8 mouse cellular contexts compared by ENCODE assay signal in the genomic region with DNA sequence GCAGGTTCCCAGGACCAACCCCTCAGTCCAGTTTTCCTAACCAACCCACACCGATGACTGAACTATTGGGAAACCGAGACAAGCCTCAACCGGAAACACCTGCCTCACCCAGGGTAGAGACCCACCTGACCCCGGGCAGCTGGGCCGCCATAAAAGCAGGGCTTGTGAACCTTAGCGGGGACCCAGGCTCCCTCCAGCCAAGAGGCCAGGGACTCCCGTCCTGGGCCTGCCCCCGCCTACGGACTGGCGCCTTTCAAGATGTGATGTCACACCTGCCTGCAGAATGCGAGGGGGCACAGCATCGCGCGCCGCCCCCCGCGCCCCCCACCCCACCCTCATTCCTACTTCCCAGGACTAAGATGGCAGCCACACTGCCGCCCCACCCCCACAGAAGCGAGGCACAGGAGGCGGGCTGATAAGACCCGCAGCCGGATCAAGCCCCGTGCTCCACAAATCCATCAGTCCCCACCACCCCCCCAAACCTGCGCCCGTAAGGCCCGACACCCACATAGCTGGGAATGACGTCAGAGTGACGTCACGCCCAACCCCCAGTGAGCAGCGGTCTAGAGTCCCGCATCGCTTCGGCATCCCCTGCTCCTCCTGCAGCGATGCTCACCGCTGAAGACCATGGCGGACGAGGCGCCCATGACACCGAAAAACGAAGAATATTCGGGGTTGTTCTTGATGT. TPM values are rescaled to one million over a fixed set of nuclear protein-coding genes. Genes with fewer than 3 reads are reported as not detected.
A peak's percentile ranks its signal among the peaks of the same experiment; 100 is the strongest.
DNase-seq lines count a peak whose midpoint lies in the region; ATAC-seq and TF ChIP-seq lines count a peak whose summit lies in the region.

No protein-coding gene starts in this region.

- peak overlapping the region; percentile 96 for H3K4me3 ChIP-seq in heart, embryonic 11.5 days (ENCODE audit: low read depth, low read length)
- H3K4me3 ChIP-seq in kidney, embryonic 16.5 days (ENCODE audit: low read length): peak overlapping the region; percentile 83
- peak overlapping the region; percentile 93 for H3K4me3 ChIP-seq in liver, embryonic 15.5 days (replicated peaks)
- H3K4me3 ChIP-seq in neural tube, embryonic 11.5 days (ENCODE audit: low read depth, low read length): peak overlapping the region; percentile 94
- H3K4me3 ChIP-seq in testis, adult 2 months (ENCODE audit: control insufficient read depth, low read depth, low read length): peak overlapping the region; percentile 95

- no peaks in the 10 kb centered on the region for H3K27me3 ChIP-seq in heart, embryonic 11.5 days (ENCODE audit: control insufficient read depth, insufficient read depth, low read length)
- no peaks in the 10 kb centered on the region for H3K27me3 ChIP-seq in kidney, embryonic 16.5 days (ENCODE audit: insufficient read depth, low read length)
- H3K27me3 ChIP-seq in liver, embryonic 15.5 days: no peaks in the 10 kb centered on the region
- no peaks in the 10 kb centered on the region for H3K27me3 ChIP-seq in neural tube, embryonic 11.5 days (ENCODE audit: control insufficient read depth, insufficient read depth, low read length)
- H3K27me3 ChIP-seq in testis, adult 2 months (ENCODE audit: control insufficient read depth, insufficient read depth, low read length): no peaks in the 10 kb centered on the region

- no peaks in the 10 kb centered on the region for H3K9me3 ChIP-seq in heart, embryonic 11.5 days (replicated peaks; ENCODE audit: control insufficient read depth, low read length)
- no peaks in the 10 kb centered on the region for H3K9me3 ChIP-seq in kidney, embryonic 16.5 days (ENCODE audit: low read length)
- H3K9me3 ChIP-seq in liver, embryonic 15.5 days (replicated peaks): no peaks in the 10 kb centered on the region
- no peaks in the 10 kb centered on the region for H3K9me3 ChIP-seq in neural tube, embryonic 11.5 days (ENCODE audit: control insufficient read depth, low read length)

- peak; percentile 75 to 80 for DNase-seq in CD8-positive naive resting alpha-beta T cell, adult 2 months (ENCODE audit: low read depth in 2 of 2, low spot score in 2 of 2)
- peak; percentile 85 for DNase-seq in brain, adult 2 months (ENCODE audit: low read depth, low spot score)
- peak; percentile 76 for DNase-seq in neural tube, embryonic 11.5 days (ENCODE audit: low spot score)

- H3K4me1 ChIP-seq in heart, embryonic 11.5 days (ENCODE audit: control insufficient read depth, insufficient read depth, low read length): peaks cover 16% of the 10 kb centered on the region
- H3K4me1 ChIP-seq in kidney, embryonic 16.5 days (ENCODE audit: insufficient read depth, low read length): peaks cover 22% of the 10 kb centered on the region
- peaks cover 65% of the 10 kb centered on the region for H3K4me1 ChIP-seq in liver, embryonic 15.5 days (replicated peaks)
- peaks cover 8% of the 10 kb centered on the region for H3K4me1 ChIP-seq in neural tube, embryonic 11.5 days (ENCODE audit: control insufficient read depth, insufficient read depth, low read length)
- peaks cover 21% of the 10 kb centered on the region for H3K4me1 ChIP-seq in testis, adult 2 months (ENCODE audit: control insufficient read depth, insufficient read depth, low read length)

- H3K27ac ChIP-seq in heart, embryonic 11.5 days (ENCODE audit: low read depth, low read length): peak overlapping the region; percentile 97
- peak overlapping the region; percentile 97 for H3K27ac ChIP-seq in kidney, embryonic 16.5 days (ENCODE audit: low read length)
- H3K27ac ChIP-seq in liver, embryonic 15.5 days (replicated peaks): peak overlapping the region; percentile 98
- peak overlapping the region; percentile 92 for H3K27ac ChIP-seq in neural tube, embryonic 11.5 days (ENCODE audit: low read depth, low read length)
- H3K27ac ChIP-seq in testis, adult 2 months (ENCODE audit: control insufficient read depth, insufficient read depth, low read depth, low read length): peak overlapping the region; percentile 99

- H3K36me3 ChIP-seq in heart, embryonic 11.5 days (ENCODE audit: control insufficient read depth, insufficient read depth, low read length): peaks cover 8% of the 10 kb centered on the region
- peaks cover 3% of the 10 kb centered on the region; the same call in 1 of the 2 replicates for H3K36me3 ChIP-seq in kidney, embryonic 16.5 days (ENCODE audit: insufficient read depth, low read length)
- H3K36me3 ChIP-seq in liver, embryonic 15.5 days (replicated peaks): peaks cover 32% of the 10 kb centered on the region
- H3K36me3 ChIP-seq in neural tube, embryonic 11.5 days (ENCODE audit: control insufficient read depth, insufficient read depth, low read length): no peaks in the 10 kb centered on the region; the same call in none of the 2 replicates
- no peaks in the 10 kb centered on the region; the same call in 1 of the 2 replicates for H3K36me3 ChIP-seq in testis, adult 2 months (ENCODE audit: control insufficient read depth, insufficient read depth, low read length)

- no peak for TF ChIP-seq POLR2A in testis, adult 2 months (IDR thresholded peaks at IDR 0.05; ENCODE audit: control insufficient read depth, low read depth, low read length)

- under 1% methylated on average over 41 of the region's 41 CpGs for WGBS in heart, embryonic 11.5 days (ENCODE audit: insufficient replicate concordance)
- under 1% methylated on average over 41 of the region's 41 CpGs for WGBS in kidney, embryonic 16.5 days
- WGBS in liver, embryonic 15.5 days (ENCODE audit: insufficient replicate concordance): under 1% methylated on average over 41 of the region's 41 CpGs
- under 1% methylated on average over 39 of the region's 41 CpGs for WGBS in neural tube, embryonic 11.5 days

- peak overlapping the region; percentile 90 for H3K4me2 ChIP-seq in heart, embryonic 11.5 days
- H3K4me2 ChIP-seq in kidney, embryonic 16.5 days (replicated peaks; ENCODE audit: low read depth, low read length): peak overlapping the region; percentile 75
- H3K4me2 ChIP-seq in liver, embryonic 15.5 days: peak overlapping the region; percentile 90
- H3K4me2 ChIP-seq in neural tube, embryonic 11.5 days (ENCODE audit: low read depth): peak overlapping the region; percentile 84

- no peak for TF ChIP-seq CTCF in testis, adult 2 months (IDR thresholded peaks at IDR 0.05; ENCODE audit: control insufficient read depth, insufficient read depth, insufficient replicate concordance, low read depth, low read length)

- peak overlapping the region; percentile 95 for H3K9ac ChIP-seq in heart, embryonic 11.5 days (ENCODE audit: low read depth, low read length)
- peak overlapping the region; percentile 91 for H3K9ac ChIP-seq in kidney, embryonic 16.5 days (replicated peaks; ENCODE audit: low read length)
- peak overlapping the region; percentile 91 for H3K9ac ChIP-seq in liver, embryonic 15.5 days
- peak overlapping the region; percentile 61 for H3K9ac ChIP-seq in neural tube, embryonic 11.5 days (ENCODE audit: low read length)

- ATAC-seq in erythroblast, adult 5-6 weeks (replicated peaks; ENCODE audit: low FRiP score, poor library complexity, severe bottlenecking): peak; percentile 52
- peak; percentile 59 for ATAC-seq in heart, embryonic 11.5 days (replicated peaks; ENCODE audit: insufficient number of reproducible peaks, low FRiP score, low TSS enrichment)
- ATAC-seq in kidney, embryonic 16.5 days (ENCODE audit: low FRiP score, low TSS enrichment): peak; percentile 52
- peak; percentile 43 for ATAC-seq in liver, embryonic 15.5 days (ENCODE audit: insufficient read depth)
- peak; percentile 63 for ATAC-seq in neural tube, embryonic 11.5 days (ENCODE audit: insufficient read depth, low FRiP score, low TSS enrichment)

RNA-seq across cellular contexts. Expression of gene Atp6v0c, which starts 0.8 kb away (rescaled TPM):
- 160 and 166 TPM in 2 replicates for total RNA-seq in erythroblast, adult 5-6 weeks (2015; ENCODE audit: low replicate concordance)
- total RNA-seq in erythroblast, adult 5-6 weeks (2017; ENCODE audit: low replicate concordance): 53.8 and 97.7 TPM in 2 replicates
- polyA plus RNA-seq in heart, embryonic 11.5 days (2014; fragmentation: Nextera tagmentation; extraction: Ambion mirVana): 552 and 561 TPM in 2 replicates
- polyA plus RNA-seq in kidney, embryonic 16.5 days (2015; fragmentation: Nextera tagmentation; extraction: Ambion mirVana): 695 and 701 TPM in 2 replicates
- polyA plus RNA-seq in liver, embryonic 15.5 days (2015; fragmentation: Nextera tagmentation; extraction: Ambion mirVana): 362 and 405 TPM in 2 replicates
- 555 and 574 TPM in 2 replicates for polyA plus RNA-seq in neural tube, embryonic 11.5 days (2014; fragmentation: Nextera tagmentation; extraction: Ambion mirVana)
- 329 and 345 TPM in 2 replicates for polyA plus RNA-seq in testis, adult 2 months (2012; rRNA removed)

RNA-seq across cellular contexts. Expression of gene Amdhd2, which starts 5.2 kb away (rescaled TPM):
- 3.3 and 12.5 TPM in 2 replicates for total RNA-seq in erythroblast, adult 5-6 weeks (2015; ENCODE audit: low replicate concordance)
- 11.0 and 15.1 TPM in 2 replicates for total RNA-seq in erythroblast, adult 5-6 weeks (2017; ENCODE audit: low replicate concordance)
- 28.3 and 31.0 TPM in 2 replicates for polyA plus RNA-seq in heart, embryonic 11.5 days (2014; fragmentation: Nextera tagmentation; extraction: Ambion mirVana)
- 42.1 and 45.6 TPM in 2 replicates for polyA plus RNA-seq in kidney, embryonic 16.5 days (2015; fragmentation: Nextera tagmentation; extraction: Ambion mirVana)
- 21.4 and 23.6 TPM in 2 replicates for polyA plus RNA-seq in liver, embryonic 15.5 days (2015; fragmentation: Nextera tagmentation; extraction: Ambion mirVana)
- polyA plus RNA-seq in neural tube, embryonic 11.5 days (2014; fragmentation: Nextera tagmentation; extraction: Ambion mirVana): 27.3 and 36.2 TPM in 2 replicates
- 116 and 135 TPM in 2 replicates for polyA plus RNA-seq in testis, adult 2 months (2012; rRNA removed)

RNA-seq across cellular contexts. Expression of gene Pdpk1, which starts 18.0 kb away (rescaled TPM):
- total RNA-seq in erythroblast, adult 5-6 weeks (2015; ENCODE audit: low replicate concordance): 24.0 and 25.7 TPM in 2 replicates
- 24.8 and 30.8 TPM in 2 replicates for total RNA-seq in erythroblast, adult 5-6 weeks (2017; ENCODE audit: low replicate concordance)
- polyA plus RNA-seq in heart, embryonic 11.5 days (2014; fragmentation: Nextera tagmentation; extraction: Ambion mirVana): 45.2 and 45.9 TPM in 2 replicates
- 34.9 and 37.6 TPM in 2 replicates for polyA plus RNA-seq in kidney, embryonic 16.5 days (2015; fragmentation: Nextera tagmentation; extraction: Ambion mirVana)
- polyA plus RNA-seq in liver, embryonic 15.5 days (2015; fragmentation: Nextera tagmentation; extraction: Ambion mirVana): 25.2 and 26.3 TPM in 2 replicates
- polyA plus RNA-seq in neural tube, embryonic 11.5 days (2014; fragmentation: Nextera tagmentation; extraction: Ambion mirVana): 44.6 and 44.9 TPM in 2 replicates
- polyA plus RNA-seq in testis, adult 2 months (2012; rRNA removed): 486 and 516 TPM in 2 replicates

RNA-seq across cellular contexts. Expression of gene Tbc1d24, which starts 36.6 kb away (rescaled TPM):
- total RNA-seq in erythroblast, adult 5-6 weeks (2015; ENCODE audit: low replicate concordance): 2.3 TPM in 2 replicates
- 0.98 and 1.6 TPM in 2 replicates for total RNA-seq in erythroblast, adult 5-6 weeks (2017; ENCODE audit: low replicate concordance)
- 4.0 and 5.2 TPM in 2 replicates for polyA plus RNA-seq in heart, embryonic 11.5 days (2014; fragmentation: Nextera tagmentation; extraction: Ambion mirVana)
- 5.6 and 6.2 TPM in 2 replicates for polyA plus RNA-seq in kidney, embryonic 16.5 days (2015; fragmentation: Nextera tagmentation; extraction: Ambion mirVana)
- 6.6 and 7.9 TPM in 2 replicates for polyA plus RNA-seq in liver, embryonic 15.5 days (2015; fragmentation: Nextera tagmentation; extraction: Ambion mirVana)
- polyA plus RNA-seq in neural tube, embryonic 11.5 days (2014; fragmentation: Nextera tagmentation; extraction: Ambion mirVana): 7.9 and 8.7 TPM in 2 replicates
- polyA plus RNA-seq in testis, adult 2 months (2012; rRNA removed): 7.0 and 9.5 TPM in 2 replicates

RNA-seq across cellular contexts. Expression of gene Ntn3, which starts 40.6 kb away (rescaled TPM):
- not detected in 2 replicates for total RNA-seq in erythroblast, adult 5-6 weeks (2015; ENCODE audit: low replicate concordance)
- not detected in 2 replicates for total RNA-seq in erythroblast, adult 5-6 weeks (2017; ENCODE audit: low replicate concordance)
- polyA plus RNA-seq in heart, embryonic 11.5 days (2014; fragmentation: Nextera tagmentation; extraction: Ambion mirVana): 2.0 TPM in 2 replicates
- 4.3 and 4.8 TPM in 2 replicates for polyA plus RNA-seq in kidney, embryonic 16.5 days (2015; fragmentation: Nextera tagmentation; extraction: Ambion mirVana)
- polyA plus RNA-seq in liver, embryonic 15.5 days (2015; fragmentation: Nextera tagmentation; extraction: Ambion mirVana): 1.1 and 1.2 TPM in 2 replicates
- 4.0 and 4.7 TPM in 2 replicates for polyA plus RNA-seq in neural tube, embryonic 11.5 days (2014; fragmentation: Nextera tagmentation; extraction: Ambion mirVana)
- 0.35 and 0.54 TPM in 2 replicates for polyA plus RNA-seq in testis, adult 2 months (2012; rRNA removed)

Comparison
In these comparisons a context has a peak if more than half of its experiments do, and no peak if none do; other contexts are left out.
1. Peak in every context shown above with its lines: DNase-seq, ATAC-seq, H3K4me3 ChIP-seq and H3K27ac ChIP-seq.
2. RNA of gene Pdpk1, which starts 18.0 kb away (polyA plus RNA-seq): 486 to 516 TPM in testis, adult 2 months; 45.2 to 45.9 TPM in heart, embryonic 11.5 days, 44.6 to 44.9 TPM in neural tube, embryonic 11.5 days, 34.9 to 37.6 TPM in kidney, embryonic 16.5 days and 25.2 to 26.3 TPM in liver, embryonic 15.5 days; every median in the first group is over 10 times any median in the second.